Mouse (Mus musculus) naive thymus-derived CD4-positive, alpha-beta T cell, adult 2 months (primary cell): ENCODE data around the gene Bcorl1.

Experiments used
- DNase-seq: peaks from one replicate; pipeline ENCODE4 v3.0.0-alpha.2; 2011; ENCODE audit warnings: low read depth

The Bcorl1 gene

DNA sequence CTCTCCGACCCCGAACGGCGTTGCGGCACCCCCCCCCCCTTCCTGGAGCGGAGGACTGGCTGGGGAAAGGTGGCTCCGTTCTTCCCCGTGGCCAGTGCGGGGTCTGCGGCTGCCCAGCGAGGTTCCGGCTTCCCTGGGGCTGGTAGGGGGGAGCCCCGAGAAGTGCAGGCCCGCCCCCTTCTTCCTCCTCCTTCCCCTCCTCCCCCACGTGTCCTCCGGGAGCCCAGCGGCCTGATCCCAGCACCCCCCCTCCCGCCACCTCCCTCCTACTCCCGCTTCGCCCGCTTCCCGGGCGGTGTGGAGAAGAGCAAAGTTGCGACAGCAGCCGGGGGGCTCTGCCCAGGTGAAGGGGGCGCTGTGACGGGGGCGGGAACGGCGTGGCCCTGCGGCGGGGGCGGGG lies at the start of gene Bcorl1:
TSS of gene Bcorl1 (plus strand) at position 218 of the 400 bp plus-strand sequence.
- peak; percentile 26 for DNase-seq

DNA sequence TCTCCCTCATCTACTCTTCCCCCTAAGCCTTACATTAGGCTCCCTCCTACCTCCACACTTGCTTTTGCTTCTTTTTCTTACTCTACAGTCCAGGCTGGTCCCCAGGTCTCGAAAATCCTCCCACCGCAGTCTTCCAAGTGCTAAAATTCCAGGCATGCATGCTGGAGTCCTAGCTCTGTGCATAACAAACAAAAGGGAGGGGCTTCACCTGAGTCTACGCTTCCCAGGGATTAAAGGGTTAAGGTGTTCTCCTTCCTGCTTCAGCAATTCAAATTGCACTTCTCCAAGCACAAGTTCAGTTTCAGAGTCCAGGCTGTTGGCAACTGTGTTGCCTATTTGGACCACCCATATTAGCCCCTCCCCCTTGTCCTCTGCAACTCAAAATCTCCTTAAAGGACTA lies 49.7 kb upstream of the Bcorl1 start:
- no peak for DNase-seq

DNA sequence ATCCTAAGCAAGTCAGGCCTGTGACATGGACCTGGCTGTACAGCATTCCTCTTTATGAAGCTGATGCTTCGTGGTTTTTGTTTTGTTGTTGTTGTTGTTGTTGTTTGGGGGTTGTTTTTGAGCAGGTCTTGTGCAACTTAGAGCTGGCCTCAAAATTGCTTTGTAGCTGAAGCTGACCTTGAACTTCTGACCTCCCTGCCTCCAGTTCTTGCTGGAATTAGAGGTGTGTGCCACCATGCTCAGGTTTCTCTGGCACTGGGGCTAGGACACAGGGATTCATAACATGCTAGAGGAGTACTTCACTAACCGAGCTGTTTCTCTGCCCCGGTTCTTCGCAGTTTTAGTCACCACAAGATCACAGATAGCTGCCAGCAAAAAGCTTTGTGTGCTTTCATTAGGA lies 35.8 kb upstream of the Bcorl1 start:
- no peak for DNase-seq

GRCm38 (mm10) chrX:48310706-48311517 lies 30.2 kb upstream of the Bcorl1 start:
- no peak for DNase-seq

DNA sequence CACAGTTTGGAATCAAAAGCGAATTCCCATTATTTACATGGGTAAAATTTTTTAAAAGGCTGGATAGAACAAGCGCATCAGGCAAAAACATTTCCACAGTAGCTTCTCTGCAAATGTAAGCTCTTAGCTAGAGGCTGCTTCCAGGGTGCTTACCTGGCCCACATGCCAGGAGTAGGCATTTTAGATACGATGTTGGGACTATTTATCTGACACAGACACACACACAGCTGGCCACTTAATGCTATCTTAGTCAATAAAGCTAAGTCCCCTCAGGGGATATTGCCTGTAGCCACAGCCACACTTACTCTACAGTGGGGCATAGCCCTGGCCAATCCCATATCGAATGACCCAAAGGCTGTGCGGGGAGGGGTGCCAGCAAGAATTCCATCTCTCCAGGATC lies 29.4 kb upstream of the Bcorl1 start:
- DNase-seq = no peak

DNA sequence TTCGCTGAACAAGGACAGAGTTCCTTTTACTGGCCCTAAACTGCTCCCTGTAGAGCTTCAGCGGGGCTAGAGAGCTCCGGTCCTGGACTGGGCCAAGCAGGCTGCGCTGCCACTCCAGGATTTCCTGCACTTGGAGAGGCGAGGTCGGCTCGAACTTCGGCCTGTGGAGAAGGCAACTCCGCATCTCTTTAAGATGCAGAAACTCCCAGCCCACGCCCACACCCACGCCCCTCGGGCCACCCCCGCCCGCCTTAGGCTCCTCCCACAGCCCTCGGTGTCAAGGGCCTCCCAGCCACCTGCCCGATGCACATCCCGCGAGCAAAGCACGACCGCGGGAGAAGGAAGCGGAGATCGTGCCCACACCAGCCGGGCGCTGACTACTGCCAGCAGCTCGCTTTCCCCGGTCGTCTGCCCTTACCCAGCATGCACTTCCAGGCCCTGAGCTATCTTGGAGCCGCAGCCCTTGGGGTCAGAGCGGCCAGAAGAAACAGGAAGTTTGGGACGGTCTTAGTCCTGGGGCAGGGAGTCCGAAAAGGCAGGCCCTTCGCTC lies 26.6 kb upstream of the Bcorl1 start:
- DNase-seq = peak; percentile 86

DNA sequence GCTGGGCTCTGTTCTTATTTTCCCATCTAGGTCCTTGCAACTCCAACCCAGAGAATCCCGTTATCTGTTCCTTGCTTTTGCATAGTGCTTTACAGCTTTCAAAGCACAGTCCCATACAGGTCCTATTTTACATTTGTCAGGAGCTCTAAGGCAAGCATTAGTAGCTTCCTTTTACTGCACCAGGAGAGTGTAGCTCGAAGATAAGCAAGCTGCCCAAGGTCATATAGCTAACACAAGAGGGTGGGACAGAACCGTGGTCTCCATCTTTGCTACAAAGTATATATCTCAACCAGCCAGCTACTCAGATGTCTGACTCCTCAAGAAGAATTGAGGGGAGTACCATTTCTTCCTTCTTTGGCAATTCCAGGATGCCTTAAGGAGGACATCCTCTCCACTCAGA lies 23.7 kb upstream of the Bcorl1 start:
- no peak for DNase-seq

- peak; percentile 80 for DNase-seq
These were observed 23.0 kb upstream of the Bcorl1 start for GRCm38 (mm10) chrX:48318194-48318593.

DNA sequence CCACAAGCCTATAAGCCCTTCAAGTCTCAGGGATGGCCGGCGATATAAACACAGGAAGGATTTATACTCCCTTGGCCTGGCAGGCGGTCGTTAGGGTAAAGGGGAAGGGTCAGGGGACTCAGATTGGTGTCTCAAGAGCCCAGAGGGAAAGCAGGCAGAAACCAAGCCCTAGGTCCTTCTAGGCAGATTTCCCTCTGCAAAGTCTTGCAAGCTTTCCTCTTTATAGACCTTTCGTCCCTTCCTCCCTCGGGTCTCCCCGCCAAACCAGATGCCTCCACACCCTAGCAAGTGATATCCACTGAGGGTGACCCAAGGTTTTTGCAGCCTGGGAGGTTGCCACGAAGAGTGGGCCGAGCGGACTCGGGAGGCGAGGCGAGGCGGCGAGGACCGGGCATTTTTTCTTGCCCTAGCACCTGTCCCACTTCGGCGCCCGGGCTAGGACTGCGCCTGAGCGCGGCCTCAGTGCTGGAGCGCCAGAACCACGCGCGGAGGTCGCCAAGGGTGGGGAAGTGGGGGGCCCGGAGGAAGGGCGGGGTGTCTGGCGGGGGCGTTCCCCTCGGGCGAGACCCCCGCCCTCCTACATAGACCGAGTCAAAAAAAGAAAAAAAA lies 613 bp upstream of the Bcorl1 start:
- peak; percentile 18 for DNase-seq

DNA sequence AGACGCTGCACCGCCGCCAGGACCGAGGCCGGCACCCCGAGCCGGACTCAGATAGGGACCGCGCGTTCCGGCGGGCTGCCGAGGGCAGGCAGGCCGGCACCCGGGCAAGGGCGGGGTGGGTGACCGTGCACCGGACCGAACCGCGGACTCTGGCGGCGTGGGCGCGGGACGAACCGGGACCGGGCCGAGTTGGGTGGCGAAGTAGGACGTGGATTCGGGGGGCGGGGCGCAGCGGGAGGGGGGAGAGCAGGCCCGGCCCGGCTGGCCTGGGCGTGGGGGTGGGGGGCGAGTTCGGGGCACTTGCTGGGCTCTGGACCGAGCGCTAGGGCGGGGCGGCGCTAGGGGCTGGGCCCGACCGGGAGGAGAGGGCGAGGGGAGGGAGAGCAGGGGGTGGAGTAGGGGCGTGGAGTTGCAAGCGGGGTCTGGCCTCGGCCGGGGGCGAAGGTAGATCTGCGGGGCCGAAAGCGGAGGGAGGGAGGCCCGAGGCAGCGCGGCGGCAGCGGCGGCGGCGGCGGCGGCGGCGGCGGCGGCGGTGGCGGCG lies 533 bp downstream of the Bcorl1 start:
- no peak for DNase-seq

- peak; percentile 12 for DNase-seq
These were observed 1.6 kb downstream of the Bcorl1 start for GRCm38 (mm10) chrX:48342731-48343130.

GRCm38 (mm10) chrX:48343461-48343952 lies 2.3 kb downstream of the Bcorl1 start:
- peak; percentile 90 for DNase-seq

DNA sequence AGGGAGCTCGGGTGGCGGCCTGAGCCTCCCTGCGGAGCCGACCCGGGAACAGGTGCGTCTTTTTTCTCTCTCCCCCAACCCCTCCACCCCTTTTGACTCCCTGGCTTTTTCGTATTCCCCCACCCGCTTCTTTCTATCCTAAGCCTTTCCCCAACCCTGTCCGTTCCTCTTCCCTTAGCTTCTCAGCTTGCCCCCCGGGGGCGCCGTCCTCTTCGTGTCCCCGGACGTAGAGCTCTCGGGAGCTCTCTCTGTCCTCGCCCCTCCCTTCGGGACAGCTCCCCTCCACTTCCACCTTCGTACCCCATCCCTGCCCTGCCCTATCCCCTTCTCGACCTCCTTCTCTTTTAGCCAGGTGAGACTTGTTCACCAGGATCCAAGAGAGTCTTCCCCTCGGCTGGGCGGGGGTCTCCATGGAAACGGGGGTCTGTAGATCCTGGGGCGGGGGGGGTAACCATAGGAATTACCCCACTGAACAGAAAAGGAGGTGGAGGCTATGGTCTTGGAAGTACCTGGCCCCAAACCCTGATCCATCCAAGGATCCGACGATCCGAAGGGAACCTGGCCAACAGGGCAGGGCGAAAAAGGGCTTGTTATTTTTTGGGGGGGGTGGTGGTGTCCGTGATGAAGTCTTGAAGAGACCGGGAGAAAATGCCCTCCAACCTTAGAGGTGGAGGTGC lies 2.9 kb downstream of the Bcorl1 start:
- DNase-seq = peak; percentile 6

DNA sequence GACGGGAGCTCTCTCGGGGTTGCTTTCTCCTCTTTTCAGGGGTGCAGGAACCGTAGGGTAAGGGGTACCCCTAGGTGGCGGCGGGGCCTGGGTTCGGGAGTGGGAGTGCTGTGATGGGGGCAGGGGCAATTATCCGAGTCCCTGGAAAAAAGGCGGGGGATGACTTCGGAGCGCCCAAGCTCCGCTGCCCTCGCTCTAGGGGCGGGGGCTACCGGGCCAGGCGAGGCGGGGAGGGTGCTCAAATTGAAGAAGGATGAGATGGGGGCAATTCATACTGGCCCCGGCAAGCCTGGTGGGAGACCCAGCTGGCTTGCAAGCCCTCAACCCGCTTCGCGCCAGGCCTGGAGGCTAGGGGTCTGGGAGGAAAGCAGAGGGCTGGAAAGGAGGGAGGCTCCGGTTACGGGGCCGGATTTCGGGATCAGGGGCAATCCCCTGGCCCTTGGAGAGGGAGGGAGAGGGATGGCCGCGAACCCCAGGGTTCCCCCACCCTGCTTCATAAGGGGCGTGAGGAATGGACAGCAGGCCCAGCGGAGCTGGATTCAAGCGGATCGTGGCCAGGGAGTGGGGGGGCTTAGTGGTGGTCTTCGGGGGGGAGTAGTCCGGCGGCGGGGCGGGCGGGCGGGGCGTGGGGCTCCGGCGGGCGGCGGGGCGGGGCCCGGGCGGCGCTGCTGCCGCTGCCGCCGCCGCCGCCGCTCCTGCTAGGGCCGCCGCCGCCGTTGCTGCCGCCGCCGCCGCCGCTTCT lies 3.7 kb downstream of the Bcorl1 start:
- peak; percentile 29 for DNase-seq

DNA sequence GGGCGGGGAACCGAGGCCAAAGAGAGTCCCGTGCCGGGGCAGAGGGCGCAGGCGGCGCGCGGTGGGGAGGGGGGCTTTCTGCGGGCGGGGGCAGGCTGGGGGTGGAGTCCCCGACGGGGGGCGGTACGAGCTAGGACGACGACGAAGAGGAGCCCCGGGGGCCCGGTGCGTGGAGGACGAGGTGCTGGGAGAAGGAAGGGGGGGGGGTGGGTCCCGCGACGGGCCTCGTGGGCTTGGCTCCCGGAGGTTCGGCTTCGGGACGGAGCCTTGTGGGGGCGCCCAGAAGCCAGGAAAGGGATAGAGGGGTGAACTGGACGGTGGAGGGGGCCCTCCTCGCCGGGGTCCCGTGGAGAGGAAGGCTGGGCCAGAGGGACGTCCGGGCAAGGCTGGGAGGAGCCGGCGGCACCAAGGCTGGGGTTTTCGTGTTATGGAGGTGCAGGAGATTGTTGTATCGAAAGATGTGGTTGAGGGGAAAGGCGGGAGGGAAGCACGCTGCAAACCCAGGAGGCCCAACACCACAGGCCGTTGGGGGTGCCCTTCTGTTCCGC lies 4.3 kb downstream of the Bcorl1 start:
- DNase-seq = peak; percentile 46

- DNase-seq = no peak
These were observed 14.2 kb downstream of the Bcorl1 start for GRCm38 (mm10) chrX:48355346-48355745.

DNA sequence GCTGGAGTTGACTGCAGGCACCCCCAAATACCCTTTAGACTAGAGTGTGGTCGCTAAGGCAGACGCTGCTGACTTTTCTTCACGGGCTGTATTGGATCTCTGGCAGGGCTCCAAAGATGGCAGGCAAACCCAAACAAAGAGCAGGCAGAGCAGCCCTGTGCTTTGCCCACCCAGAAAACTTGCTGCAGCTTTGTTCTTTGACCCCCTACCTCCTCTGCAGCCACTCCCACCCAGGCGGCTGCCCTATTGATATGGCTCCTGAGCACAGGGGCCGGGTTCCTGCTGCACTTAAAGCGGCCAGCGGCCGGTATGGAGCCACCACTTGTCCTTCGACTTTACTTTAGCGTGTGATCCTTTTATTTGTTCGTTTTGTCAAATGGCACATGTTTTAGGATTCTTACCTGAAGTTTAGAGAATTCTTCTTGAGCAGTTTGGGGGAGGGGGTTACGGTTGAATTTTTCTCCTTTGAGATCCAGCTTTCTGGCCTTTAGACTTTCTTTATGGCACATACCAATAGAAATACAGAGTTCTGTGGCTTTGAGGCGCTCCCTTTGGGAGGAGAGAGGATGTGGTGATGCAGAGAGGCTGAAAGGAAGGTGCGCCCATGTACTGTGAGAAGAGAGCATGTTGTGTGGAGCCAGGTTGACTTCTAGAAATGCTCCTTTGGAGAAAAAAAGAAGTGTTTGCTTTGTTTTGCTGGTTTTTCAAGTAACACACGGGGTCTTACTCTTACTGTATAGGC lies 24.8 kb downstream of the Bcorl1 start:
- DNase-seq = no peak

- no peak for DNase-seq
These were observed 26.7 kb downstream of the Bcorl1 start for GRCm38 (mm10) chrX:48367841-48368240.

- peak; percentile 69 for DNase-seq
These were observed 42.5 kb downstream of the Bcorl1 start for GRCm38 (mm10) chrX:48383643-48384042.

- no peak for DNase-seq
These were observed 44.8 kb downstream of the Bcorl1 start for GRCm38 (mm10) chrX:48385927-48386326.

DNA sequence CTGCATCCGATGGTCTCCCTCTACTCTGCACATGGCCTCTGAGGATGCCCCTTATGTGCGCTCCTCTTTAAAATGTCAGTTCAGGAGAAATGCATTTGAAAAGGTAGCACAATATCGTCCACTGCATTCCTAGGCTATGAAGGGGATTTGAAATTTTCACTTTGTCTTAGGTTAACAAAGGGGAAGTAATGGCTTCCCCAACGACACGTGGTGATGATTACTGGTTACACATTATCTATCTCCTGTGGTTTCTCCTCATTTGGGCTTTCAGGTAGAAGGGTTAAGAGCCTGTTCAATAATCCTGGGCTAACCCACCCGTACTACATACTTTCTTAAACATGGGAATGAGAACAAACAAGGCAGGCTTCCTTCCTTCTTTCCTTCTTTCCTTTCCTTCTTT lies 48.2 kb downstream of the Bcorl1 start:
- no peak for DNase-seq
